Mouse (Mus musculus): ENCODE data around the gene Zfand3.

GRCm38 (mm10) chr17:30084007-30084406, 79.5 kb downstream of the Zfand3 start:
- TF ChIP-seq CTCF (conservative IDR thresholded peaks at IDR 0.05 in 1 of 2, IDR thresholded peaks at IDR 0.05 in 1 of 2; ENCODE audit: low read depth in 2 of 2, low read length in 2 of 2) (no peak), SMC3 (IDR thresholded peaks at IDR 0.05; ENCODE audit: low read depth, low read length) (no peak), POLR2A (IDR thresholded peaks at IDR 0.05; ENCODE audit: low read depth, low read length) (no peak), MAFK (IDR thresholded peaks at IDR 0.05; ENCODE audit: insufficient replicate concordance, low read length) (no peak), ZMIZ1 (IDR thresholded peaks at IDR 0.05; ENCODE audit: low read depth, low read length) (no peak), ELF1 (IDR thresholded peaks at IDR 0.05; ENCODE audit: low read depth, low read length) (no peak), E2F4 (IDR thresholded peaks at IDR 0.05; ENCODE audit: insufficient replicate concordance, low read depth, low read length) (no peak), KAT2A (IDR thresholded peaks at IDR 0.05; ENCODE audit: insufficient replicate concordance, low read length) (no peak), MEF2A (IDR thresholded peaks at IDR 0.05; ENCODE audit: borderline replicate concordance, low read depth, low read length) (no peak), EP300 (IDR thresholded peaks at IDR 0.05; ENCODE audit: low read length) (no peak), CHD1 (IDR thresholded peaks at IDR 0.05; ENCODE audit: low read depth, low read length) (no peak), UBTF (IDR thresholded peaks at IDR 0.05; ENCODE audit: low read depth, low read length) (no peak), HCFC1 (IDR thresholded peaks at IDR 0.05; ENCODE audit: low read depth, low read length) (no peak), POLR2AphosphoS2 (IDR thresholded peaks at IDR 0.05; ENCODE audit: low read depth, low read length) (no peak)
